Mouse (Mus musculus) kidney, adult 8-10 months (tissue): ENCODE measurements around the gene Prr15l.

Experiments
- DNase-seq, 2 experiments: peaks; one replicate each; pipeline ENCODE4 v3.0.0; 2022

Prr15l gene

GRCm38 (mm10) chr11:96950767-96951166 lies 22.9 kb downstream of the Prr15l start:
- DNase-seq, result no peak

- no peak for DNase-seq
Measured at GRCm38 (mm10) chr11:96952426-96952825, 24.5 kb downstream of the Prr15l start.

GRCm38 (mm10) chr11:96952896-96953295 lies 25.0 kb downstream of the Prr15l start:
- no peak for DNase-seq

GRCm38 (mm10) chr11:96955094-96955493 lies 27.2 kb downstream of the Prr15l start:
- no peak for DNase-seq

- no peak for DNase-seq
Measured at GRCm38 (mm10) chr11:96956009-96956724, 28.3 kb downstream of the Prr15l start.

GRCm38 (mm10) chr11:96957061-96957805 lies 29.3 kb downstream of the Prr15l start:
- DNase-seq, result no peak

- peak; percentile 94 to 97 for DNase-seq
Measured at GRCm38 (mm10) chr11:96963580-96963979, 35.7 kb downstream of the Prr15l start.

GRCm38 (mm10) chr11:96966172-96966571 lies 38.3 kb downstream of the Prr15l start:
- no peak for DNase-seq

GRCm38 (mm10) chr11:96966914-96967543 lies 39.1 kb downstream of the Prr15l start:
- DNase-seq, result no peak

- DNase-seq, result no peak
Measured at GRCm38 (mm10) chr11:96967544-96968269, 39.8 kb downstream of the Prr15l start.

- DNase-seq, result no peak
Measured at GRCm38 (mm10) chr11:96968476-96968875, 40.6 kb downstream of the Prr15l start.

GRCm38 (mm10) chr11:96969280-96969722 lies 41.4 kb downstream of the Prr15l start:
- DNase-seq, result no peak

GRCm38 (mm10) chr11:96969746-96970145 lies 41.8 kb downstream of the Prr15l start:
- peak; percentile 64 to 74 for DNase-seq

- no peak for DNase-seq
Measured at GRCm38 (mm10) chr11:96970341-96970740, 42.4 kb downstream of the Prr15l start.

GRCm38 (mm10) chr11:96972906-96973305 lies 45.0 kb downstream of the Prr15l start:
- DNase-seq, result no peak

- no peak for DNase-seq
Measured at GRCm38 (mm10) chr11:96973426-96973964, 45.6 kb downstream of the Prr15l start.

GRCm38 (mm10) chr11:96974813-96975212 lies 46.9 kb downstream of the Prr15l start:
- no peak for DNase-seq

GRCm38 (mm10) chr11:96975511-96976378 lies 47.8 kb downstream of the Prr15l start:
- no peak for DNase-seq

GRCm38 (mm10) chr11:96976379-96976687 lies 48.4 kb downstream of the Prr15l start:
- DNase-seq, result no peak

GRCm38 (mm10) chr11:96976911-96977591 lies 49.1 kb downstream of the Prr15l start:
- peak in 1 of 2 experiments; percentile 83 for DNase-seq
